Mouse (Mus musculus) CH12.LX (cell line): ENCODE data around the gene Ptov1. TPM values are rescaled to one million over a fixed set of nuclear protein-coding genes. Genes with fewer than 3 reads are reported as not detected.

ENCODE experiments used
- DNase-seq: peaks from one replicate; pipeline ENCODE4 v3.0.0-alpha.2; 2013; ENCODE audit errors: extremely low read depth
- H3K27ac ChIP-seq: 2 replicates; pipeline ENCODE4 v1.5.1; 2012; ENCODE audit warnings: low read depth, mild to moderate bottlenecking, control low read depth, moderate library complexity; ENCODE audit not compliant: insufficient read depth
- H3K27me3 ChIP-seq: replicated peaks from 2 replicates; pipeline ENCODE3; 2012; ENCODE audit warnings: inconsistent platforms
- H3K36me3 ChIP-seq, 2 experiments: replicated peaks in 1 of 2; 2 replicates each; pipeline versions ENCODE3 to v1.6.1; 2012; ENCODE audit warnings: inconsistent platforms in 1 of 2, low read length in 1 of 2, mild to moderate bottlenecking in 1 of 2, mixed read lengths in 1 of 2, moderate library complexity in 1 of 2; ENCODE audit not compliant: control insufficient read depth in 1 of 2, insufficient read depth in 1 of 2
- H3K4me1 ChIP-seq, 2 experiments: 2 replicates each; pipeline ENCODE4 v1.6.1; 2012; ENCODE audit warnings: inconsistent platforms in 1 of 2, moderate library complexity in 1 of 2; ENCODE audit not compliant: insufficient read depth in 2 of 2, control insufficient read depth in 1 of 2
- H3K4me2 ChIP-seq: 2 replicates; pipeline ENCODE4 v1.6.1; 2012; ENCODE audit warnings: low read depth, mild to moderate bottlenecking, control low read depth; ENCODE audit not compliant: poor library complexity, insufficient read depth, severe bottlenecking
- H3K4me3 ChIP-seq, 3 experiments: fragments of 150-350 bp in 1 of 3; sonication (generic) in 1 of 3; replicated peaks in 1 of 3; 2 replicates each; pipeline versions ENCODE3 to v1.5.1; 2011 to 2012; ENCODE audit warnings: low read depth in 2 of 3, low read length in 2 of 3, mild to moderate bottlenecking in 2 of 3, moderate library complexity in 2 of 3, control low read depth in 1 of 3, improper control_type of control experiment in 1 of 3, inconsistent platforms in 1 of 3, mixed read lengths in 1 of 3; ENCODE audit not compliant: poor library complexity in 1 of 3
- H3K79me2 ChIP-seq: replicated peaks from 2 replicates; pipeline ENCODE4 v1.6.1; 2012; ENCODE audit warnings: mild to moderate bottlenecking, moderate library complexity; ENCODE audit not compliant: control insufficient read depth, poor library complexity, insufficient read depth, severe bottlenecking; ENCODE audit errors: extremely low read depth
- H3K9ac ChIP-seq: 2 replicates; pipeline ENCODE4 v1.6.1; 2012; ENCODE audit warnings: low read depth, mild to moderate bottlenecking, control low read depth, moderate library complexity; ENCODE audit not compliant: insufficient read depth
- H3K9me3 ChIP-seq: replicated peaks from 2 replicates; pipeline ENCODE3; 2012; ENCODE audit warnings: low read length, inconsistent platforms, mixed read lengths
- BHLHE40 ChIP-seq: IDR thresholded peaks from 2 replicates; pipeline ENCODE4 v1.6.1; 2011; ENCODE audit warnings: mild to moderate bottlenecking, low read depth, low read length, improper control_type of control experiment
- CHD1 ChIP-seq: IDR thresholded peaks from 2 replicates; pipeline ENCODE4 v1.6.1; 2012; ENCODE audit warnings: low read depth, low read length, improper control_type of control experiment, inconsistent platforms
- CHD2 ChIP-seq: IDR thresholded peaks from 2 replicates; pipeline ENCODE4 v1.6.1; 2011; ENCODE audit warnings: low read length, improper control_type of control experiment
- EP300 ChIP-seq: IDR thresholded peaks from 2 replicates; pipeline ENCODE4 v1.6.1; 2011; ENCODE audit warnings: low read length, improper control_type of control experiment
- ETS1 ChIP-seq: conservative IDR thresholded peaks from 2 replicates; pipeline ENCODE4 v1.6.1; 2012; ENCODE audit warnings: low read depth, mild to moderate bottlenecking, inconsistent platforms, low read length, improper control_type of control experiment, moderate library complexity
- IRF4 ChIP-seq: IDR thresholded peaks from 2 replicates; pipeline ENCODE4 v1.6.1; 2014; ENCODE audit warnings: low read depth, mild to moderate bottlenecking, inconsistent platforms, low read length, improper control_type of control experiment
- JUN ChIP-seq: IDR thresholded peaks from 2 replicates; pipeline ENCODE4 v1.6.1; 2011; ENCODE audit warnings: low read depth, mild to moderate bottlenecking, low read length, improper control_type of control experiment, moderate library complexity; ENCODE audit not compliant: insufficient read depth
- KAT2A ChIP-seq: IDR thresholded peaks from 2 replicates; pipeline ENCODE4 v1.6.1; 2012; ENCODE audit warnings: low read length, improper control_type of control experiment, inconsistent platforms; ENCODE audit not compliant: insufficient replicate concordance
- MAFK ChIP-seq: IDR thresholded peaks from 2 replicates; pipeline ENCODE4 v1.6.1; 2011; ENCODE audit warnings: low read length, improper control_type of control experiment; ENCODE audit not compliant: insufficient replicate concordance
- MEF2A ChIP-seq: IDR thresholded peaks from 2 replicates; pipeline ENCODE4 v1.6.1; 2014; ENCODE audit warnings: low read depth, mild to moderate bottlenecking, inconsistent platforms, low read length, improper control_type of control experiment, borderline replicate concordance
- MXI1 ChIP-seq: IDR thresholded peaks from 2 replicates; pipeline ENCODE4 v1.6.1; 2011; ENCODE audit warnings: mild to moderate bottlenecking, low read depth, low read length, improper control_type of control experiment
- NRF1 ChIP-seq: IDR thresholded peaks from 2 replicates; pipeline ENCODE4 v1.6.1; 2014; ENCODE audit warnings: low read depth, mild to moderate bottlenecking, inconsistent platforms, low read length, improper control_type of control experiment, moderate library complexity
- PAX5 ChIP-seq: IDR thresholded peaks from 2 replicates; pipeline ENCODE4 v1.6.1; 2012; ENCODE audit warnings: low read length, inconsistent platforms, mixed read lengths
- RCOR1 ChIP-seq: conservative IDR thresholded peaks from 2 replicates; pipeline ENCODE4 v1.6.1; 2012; ENCODE audit warnings: low read depth, mild to moderate bottlenecking, inconsistent platforms, low read length, improper control_type of control experiment
- SMC3 ChIP-seq: IDR thresholded peaks from 2 replicates; pipeline ENCODE4 v1.6.1; 2011; ENCODE audit warnings: low read depth, low read length, improper control_type of control experiment
- TBP ChIP-seq: conservative IDR thresholded peaks from 2 replicates; pipeline ENCODE4 v1.6.1; 2011; ENCODE audit warnings: low read depth, low read length, improper control_type of control experiment
- USF2 ChIP-seq: conservative IDR thresholded peaks from 2 replicates; pipeline ENCODE4 v1.6.1; 2011; ENCODE audit warnings: low read depth, low read length, improper control_type of control experiment
- ZKSCAN1 ChIP-seq: IDR thresholded peaks from 2 replicates; pipeline ENCODE4 v1.6.1; 2012; ENCODE audit warnings: low read depth, inconsistent platforms, low read length, improper control_type of control experiment, borderline replicate concordance
- ZMIZ1 ChIP-seq: IDR thresholded peaks from 2 replicates; pipeline ENCODE4 v1.6.1; 2012; ENCODE audit warnings: low read depth, mild to moderate bottlenecking, inconsistent platforms, low read length, improper control_type of control experiment
- ZNF384 ChIP-seq: IDR thresholded peaks from 2 replicates; pipeline ENCODE4 v1.6.1; 2012; ENCODE audit warnings: low read depth, low read length, improper control_type of control experiment, inconsistent platforms
- dilution Hi-C: fragments of 300-500 bp; cut with MboI; formaldehyde crosslinking; loops from 2 replicates; pipeline ENCODE4 v1.14.3; 2020; ENCODE audit warnings: low sequenced_read_pairs; ENCODE audit not compliant: extremely low pct_unique_long_range_greater_than_20kb, extremely low pct_ligation_motif_present
- in situ Hi-C: fragments of 300-500 bp; cut with MboI; formaldehyde crosslinking; loops from 3 replicates; pipeline ENCODE4 v1.14.3; 2019; ENCODE audit warnings: low sequenced_read_pairs, low pct_ligation_motif_present, low pct_unique_long_range_greater_than_20kb, mixed read lengths
- polyA plus RNA-seq: library from polyadenylated mRNA; unstranded; fragments of >175 nt; gene quantifications from 2 replicates; pipeline ENCODE4 v1.2.1, GENCODE M21; 2012; ENCODE audit warnings: low read depth; ENCODE audit not compliant: insufficient read length
- total RNA-seq, 2 experiments: library from RNA; depleted of rRNA; stranded (reverse); fragments of 300-350 nt in 1 of 2; fragments of >200 nt in 1 of 2; gene quantifications; 2 replicates each; pipeline ENCODE4 v1.2.3; 2012 to 2014

Gene Ptov1
- total and polyA plus RNA-seq, 3 experiments: 5.7 to 21.0 (median 16.8) TPM

DNA sequence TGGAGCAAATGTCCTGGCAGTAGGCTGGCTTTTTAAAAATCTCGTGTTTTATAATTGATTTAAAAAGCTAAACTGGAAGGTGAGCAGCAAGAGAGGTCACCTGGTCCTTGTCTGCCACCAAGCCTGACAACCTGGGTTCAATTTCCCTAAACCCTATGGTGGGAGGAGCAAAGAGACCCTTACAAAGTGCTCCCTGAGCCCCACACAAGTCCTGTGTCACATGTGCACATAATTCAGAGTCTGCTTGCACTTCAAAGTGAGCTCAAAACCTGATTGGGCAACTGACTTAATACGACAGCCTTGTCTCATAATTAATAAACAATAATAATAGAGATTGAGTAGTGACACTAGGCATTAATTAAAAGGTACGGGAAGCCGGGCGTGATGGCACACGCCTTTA lies 1.0 kb upstream of the Ptov1 start:
- no peak overlapping the region for H3K27ac ChIP-seq
- H3K79me2 ChIP-seq: no peaks in the 10 kb centered on the region
- peaks cover 0 to 11% of the 10 kb centered on the region in 2 experiments for H3K36me3 ChIP-seq
- dilution Hi-C loops (no loop called here), in situ Hi-C loops (no loop called here)
- no peaks in the 10 kb centered on the region for H3K9me3 ChIP-seq
- H3K9ac ChIP-seq: no peak overlapping the region
- no peak for DNase-seq
- TF ChIP-seq BHLHE40 (no peak), SMC3 (no peak), MEF2A (no peak), JUN (no peak), TBP (no peak), ZKSCAN1 (no peak), RCOR1 (no peak), CHD1 (no peak), MXI1 (no peak), PAX5 (no peak), USF2 (no peak)
- no peak overlapping the region for H3K4me3 ChIP-seq
- H3K4me2 ChIP-seq: peak overlapping the region; percentile 98; the same call in 1 of the 2 replicates
- H3K27me3 ChIP-seq: peaks cover 28% of the 10 kb centered on the region
- peaks cover 16 to 29% of the 10 kb centered on the region in 2 experiments for H3K4me1 ChIP-seq

DNA sequence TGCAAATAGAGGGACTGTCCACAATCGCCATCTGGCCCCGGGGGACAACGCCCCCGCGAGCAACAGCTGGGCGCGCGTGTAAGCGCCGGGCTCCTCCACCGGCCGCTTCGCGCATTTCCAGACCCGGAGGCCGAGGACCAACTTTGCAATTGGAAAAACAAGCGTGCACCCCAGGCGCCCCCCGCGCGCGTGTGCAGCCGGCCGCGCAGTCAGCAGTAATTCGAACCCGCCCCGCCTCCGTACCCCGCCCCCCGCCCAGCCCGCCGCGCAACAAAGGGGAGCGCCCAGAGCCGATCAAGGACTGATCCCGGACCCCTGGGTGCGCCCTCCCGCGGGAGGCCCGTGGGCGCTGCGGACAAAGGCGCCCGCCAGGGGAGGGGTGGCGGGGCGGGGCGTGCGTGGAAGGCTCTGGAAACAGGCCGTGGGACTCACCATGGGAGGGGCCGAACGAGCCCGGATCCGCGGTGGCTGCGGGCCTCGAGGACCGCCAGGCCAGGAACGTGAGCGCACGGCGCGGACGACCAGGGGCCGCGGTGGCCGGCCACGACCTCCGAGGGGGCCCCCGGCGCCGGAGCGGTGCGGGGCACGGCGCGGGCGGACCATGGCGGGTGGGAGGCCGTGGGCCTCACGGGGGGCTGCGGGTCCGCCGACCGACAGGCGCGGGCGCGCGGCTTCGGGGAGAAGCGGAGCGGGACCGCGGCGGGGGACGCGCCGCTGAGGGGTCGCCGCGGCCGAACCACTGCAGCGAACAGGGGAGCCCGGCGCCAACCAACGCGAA lies 480 bp downstream of the Ptov1 start:
- peak overlapping the region; percentile 31; the same call in 1 of the 2 replicates for H3K27ac ChIP-seq
- no peaks in the 10 kb centered on the region for H3K9me3 ChIP-seq
- peak overlapping the region; percentile 50 to 97 (median 66) for H3K4me3 ChIP-seq
- no peak for DNase-seq
- peak overlapping the region; percentile 78 for H3K9ac ChIP-seq
- in situ Hi-C loops (no loop called here), dilution Hi-C loops (no loop called here)
- peaks cover 28% of the 10 kb centered on the region for H3K27me3 ChIP-seq
- H3K36me3 ChIP-seq: peaks cover 11 to 24% of the 10 kb centered on the region in 2 experiments
- no peaks in the 10 kb centered on the region for H3K79me2 ChIP-seq
- no peak for TF ChIP-seq IRF4
- no peak for TF ChIP-seq KAT2A
- peak; percentile 11; the same call in 1 of the 2 replicates for TF ChIP-seq MXI1
- no peak for TF ChIP-seq ZKSCAN1
- TF ChIP-seq CHD2: no peak
- TF ChIP-seq JUN: no peak
- TF ChIP-seq ZMIZ1: no peak
- peak; percentile 53; the same call in 1 of the 2 replicates for TF ChIP-seq NRF1
- TF ChIP-seq EP300: no peak
- TF ChIP-seq MAFK: no peak
- 0 out of 2 replicates have a peak, but pooled peaks have one; percentile 19 for TF ChIP-seq ETS1
- TF ChIP-seq TBP: no peak
- no peak for TF ChIP-seq CHD1
- TF ChIP-seq ZNF384: no peak
- peak overlapping the region; percentile 98 for H3K4me2 ChIP-seq
- H3K4me1 ChIP-seq: peaks cover 25 to 41% of the 10 kb centered on the region in 2 experiments
